Mouse (Mus musculus): Measurements from ENCODE around the gene Ngef.
"Not testable (repeated sequence)": the region's sequence is repeated elsewhere in the genome, so short reads cannot be mapped to it uniquely, and the experiment has no call there.

Gene Ngef

DNA sequence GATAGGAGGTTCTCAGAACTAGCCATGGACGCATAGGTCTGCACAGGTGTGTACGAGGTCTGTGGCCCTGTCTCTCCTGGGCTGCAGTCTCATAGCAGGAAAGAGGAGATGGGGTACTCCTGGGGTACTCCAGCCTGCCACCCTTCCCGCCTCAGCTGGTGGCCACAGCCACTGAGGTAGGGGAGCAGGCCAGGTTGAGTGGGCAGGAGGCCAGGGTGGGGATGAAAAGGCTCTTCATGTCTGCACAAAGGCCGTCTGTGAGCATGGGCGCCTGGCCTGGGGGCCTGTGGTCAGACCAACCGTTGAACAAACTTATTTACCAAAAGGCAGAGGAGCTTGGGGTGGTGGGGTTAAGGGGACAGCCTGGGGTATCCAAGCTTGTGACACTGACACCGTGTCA, 101.8 kb downstream of the Ngef start:
- DNase-seq, result no peak

DNA sequence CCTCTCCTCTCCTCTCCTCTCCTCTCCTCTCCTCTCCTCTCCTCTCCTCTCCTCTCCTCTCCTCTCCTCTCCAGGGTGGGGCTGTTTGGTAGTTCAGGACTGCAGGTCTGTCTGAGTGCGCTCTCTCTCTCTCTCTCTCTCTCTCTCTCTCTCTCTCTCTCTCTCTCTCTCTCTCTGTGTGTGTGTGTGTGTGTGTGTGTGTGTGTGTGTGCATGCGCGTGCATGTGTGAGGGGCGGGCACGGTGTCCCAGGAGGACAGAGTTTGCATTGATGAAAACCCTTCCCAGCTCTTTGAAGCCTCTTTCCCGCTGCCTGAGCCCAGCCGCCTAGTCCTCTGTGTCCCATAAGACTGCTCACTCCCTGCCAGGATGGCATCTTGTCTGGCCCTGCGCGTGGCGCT, 103.7 kb downstream of the Ngef start, which contains the start of gene Snorc:
Gene Snorc, plus strand, starts transcription at position 301 of the 400 bp plus-strand sequence.
- DNase-seq, result not testable (repeated sequence)

DNA sequence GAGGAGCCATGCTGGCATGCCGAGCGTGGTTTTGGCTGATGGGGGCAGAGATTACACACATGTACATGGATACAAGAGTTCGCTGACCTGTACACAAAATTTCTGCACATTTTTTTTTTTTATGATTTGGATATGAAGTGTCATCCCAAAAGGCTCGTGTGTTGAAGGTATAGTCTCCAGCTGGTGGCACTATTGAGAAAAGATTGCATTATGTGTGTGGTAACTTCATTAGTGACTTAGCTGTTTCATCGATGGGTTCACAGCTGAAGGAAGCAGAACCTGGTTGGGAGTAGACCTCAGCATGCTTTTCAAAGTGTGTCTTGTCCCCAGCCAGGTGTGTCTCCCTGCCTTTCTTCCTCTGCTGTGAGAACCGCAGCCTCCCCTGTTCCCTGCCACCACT, 105.3 kb downstream of the Ngef start:
- no peak for DNase-seq

DNA sequence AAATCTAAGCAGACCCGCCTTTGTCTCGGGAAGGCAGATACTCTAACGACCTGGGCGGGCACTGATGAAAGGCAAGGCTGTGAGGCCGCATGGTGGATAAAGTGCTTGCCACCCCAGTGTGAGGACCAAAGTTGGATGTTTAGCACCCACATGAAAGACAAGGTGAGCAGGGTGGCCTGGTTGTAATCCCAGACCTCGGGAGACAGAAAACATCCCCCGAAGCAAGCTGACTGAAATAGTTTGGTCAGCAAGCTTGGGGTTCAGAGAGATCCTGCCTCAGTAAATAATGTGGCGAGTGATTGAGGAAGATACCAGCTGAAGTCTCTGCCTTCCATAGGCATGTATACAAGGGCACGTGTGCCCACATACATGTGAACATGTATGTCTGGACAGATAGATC, 106.2 kb downstream of the Ngef start:
- DNase-seq, result no peak

DNA sequence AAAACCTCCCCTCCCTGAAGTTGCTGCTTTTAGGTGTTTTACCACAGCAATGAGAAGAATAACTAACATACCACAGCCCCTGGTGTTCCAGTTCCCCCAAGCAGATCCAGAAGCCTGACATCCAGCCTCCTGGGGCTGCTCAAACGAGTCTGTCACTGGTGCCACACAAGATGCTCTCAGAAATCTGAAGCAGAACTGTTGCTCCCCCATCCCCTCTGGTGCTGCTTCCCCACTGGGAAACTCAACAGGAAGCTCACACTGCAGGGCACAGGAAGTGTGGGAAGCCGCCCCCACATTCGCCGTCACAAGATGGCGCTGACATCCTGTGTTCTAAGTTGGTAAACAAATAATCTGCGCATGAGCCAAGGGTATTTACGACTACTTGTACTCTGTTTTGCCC, 113.8 kb downstream of the Ngef start:
- DNase-seq, result not testable (repeated sequence)

DNA sequence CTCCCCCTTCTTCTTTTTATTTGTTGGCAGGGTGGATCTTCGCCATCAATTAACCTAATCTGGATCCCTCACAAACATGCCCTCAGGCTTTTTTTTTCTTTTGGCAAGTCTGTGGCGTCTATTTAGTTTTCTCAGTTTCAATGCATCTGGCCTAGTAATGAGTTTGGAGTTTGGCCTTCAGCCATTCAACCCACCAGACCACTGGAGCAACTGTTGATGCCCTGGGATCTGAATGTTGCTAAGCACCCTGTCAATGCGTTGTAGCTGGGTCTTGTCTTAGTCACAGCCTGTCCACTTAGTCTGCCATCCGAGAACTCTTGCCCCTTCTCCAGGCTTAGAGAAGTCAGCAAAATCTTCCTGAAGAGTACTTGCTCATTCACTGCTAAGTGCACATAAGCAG, 115.6 kb downstream of the Ngef start:
- no peak for DNase-seq

DNA sequence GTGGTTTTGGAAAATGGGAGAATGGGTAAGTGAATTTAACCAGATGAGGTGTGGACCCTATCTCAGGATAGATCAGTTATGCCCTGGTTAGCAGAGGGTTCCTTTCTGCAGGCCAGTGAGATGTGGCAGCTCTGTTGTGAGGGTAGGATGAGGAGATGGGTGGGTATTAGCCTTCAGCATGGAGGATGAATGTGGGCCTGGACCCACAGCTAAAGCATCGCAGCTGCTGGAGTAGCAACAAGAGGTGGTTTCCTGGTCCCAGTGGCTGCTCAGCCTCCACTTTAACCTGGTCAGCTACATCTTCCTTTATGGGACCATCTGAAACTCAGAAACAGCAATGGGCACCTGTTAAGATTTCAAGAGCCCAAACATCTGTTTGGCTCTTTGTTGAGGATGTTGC, 117.2 kb downstream of the Ngef start:
- DNase-seq, result no peak

DNA sequence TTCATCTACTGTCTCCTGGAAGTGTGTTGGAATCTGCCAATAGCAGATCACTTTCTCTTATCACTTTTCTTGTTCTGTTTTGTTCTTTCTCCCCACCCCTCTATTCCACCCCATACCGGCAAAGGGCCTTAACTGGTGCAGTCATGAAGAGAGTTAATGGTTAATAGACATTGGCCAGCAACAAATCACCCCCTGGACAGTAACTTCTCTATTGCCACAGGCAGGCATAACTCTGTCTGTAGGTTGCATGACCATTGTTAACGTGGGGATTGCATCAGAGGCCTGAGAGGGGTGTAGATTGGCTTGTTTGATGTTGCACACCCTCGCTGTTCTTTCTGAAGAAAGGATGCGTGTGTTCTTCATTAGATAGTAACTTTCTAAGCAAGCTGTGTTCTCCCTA, 124.2 kb downstream of the Ngef start:
- DNase-seq, result no peak

DNA sequence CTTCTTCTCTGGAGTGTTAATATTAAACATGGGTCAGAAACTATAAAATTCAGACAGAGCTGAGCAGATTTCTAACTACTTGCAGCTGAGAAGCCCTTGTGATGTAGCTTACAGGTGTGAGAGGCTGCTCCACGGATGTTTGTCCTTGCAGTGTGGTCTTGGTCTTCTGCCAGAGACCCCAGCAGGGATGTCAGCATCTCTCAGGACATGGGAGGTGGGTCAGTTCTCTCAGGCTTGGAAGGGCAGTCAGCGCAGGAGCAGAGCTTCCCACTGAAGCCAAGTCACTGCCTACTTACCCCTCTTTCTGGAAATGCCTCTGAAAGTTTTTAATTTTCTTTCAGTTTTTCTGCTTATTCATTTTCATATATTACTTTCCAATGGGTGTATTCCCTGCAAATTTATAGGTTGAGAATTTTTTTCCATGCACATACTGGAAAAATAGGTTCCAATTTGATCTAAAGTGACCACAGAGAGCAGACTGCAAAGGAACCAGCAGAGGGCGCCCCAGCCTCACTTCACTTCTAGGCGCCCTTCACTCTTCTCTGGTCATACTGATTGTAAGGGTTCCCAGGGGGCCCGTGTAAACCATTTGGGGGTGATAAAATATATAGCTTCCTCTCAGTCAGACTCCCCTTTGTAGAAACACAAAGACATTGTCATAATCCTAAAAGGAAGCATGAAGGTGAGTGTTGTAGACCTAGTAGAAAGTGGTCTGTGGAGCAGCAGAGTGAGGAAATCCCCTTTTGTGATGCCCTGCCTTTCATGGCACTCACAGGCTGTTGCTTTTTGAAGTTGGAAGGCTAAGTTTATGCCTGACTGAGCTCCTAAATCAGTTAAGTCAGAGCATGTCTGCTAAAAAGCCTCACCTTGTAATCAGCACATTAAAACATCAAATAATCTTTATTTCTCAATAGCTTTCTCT, 126.2 kb downstream of the Ngef start:
- DNase-seq, result peak; percentile 49 to 50

DNA sequence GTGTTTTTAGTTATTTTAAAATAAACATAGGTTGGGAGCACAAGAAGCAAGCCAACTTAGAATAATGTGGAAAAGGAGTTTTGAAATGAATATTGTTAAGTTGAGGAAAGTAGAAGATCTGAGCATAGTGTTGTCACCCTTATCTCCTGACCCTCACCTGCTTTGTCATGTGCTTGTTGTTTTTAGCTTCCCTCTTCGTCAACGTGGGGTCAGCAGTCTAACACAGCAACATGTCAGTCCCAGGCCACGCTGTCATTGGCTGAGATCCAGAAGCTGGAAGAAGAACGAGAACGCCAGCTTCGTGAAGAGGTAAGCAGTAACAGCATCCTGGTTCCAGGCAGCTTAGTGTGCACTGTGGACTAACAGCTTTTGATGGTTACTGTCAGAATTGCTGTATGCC, 137.1 kb downstream of the Ngef start:
- DNase-seq, result no peak

DNA sequence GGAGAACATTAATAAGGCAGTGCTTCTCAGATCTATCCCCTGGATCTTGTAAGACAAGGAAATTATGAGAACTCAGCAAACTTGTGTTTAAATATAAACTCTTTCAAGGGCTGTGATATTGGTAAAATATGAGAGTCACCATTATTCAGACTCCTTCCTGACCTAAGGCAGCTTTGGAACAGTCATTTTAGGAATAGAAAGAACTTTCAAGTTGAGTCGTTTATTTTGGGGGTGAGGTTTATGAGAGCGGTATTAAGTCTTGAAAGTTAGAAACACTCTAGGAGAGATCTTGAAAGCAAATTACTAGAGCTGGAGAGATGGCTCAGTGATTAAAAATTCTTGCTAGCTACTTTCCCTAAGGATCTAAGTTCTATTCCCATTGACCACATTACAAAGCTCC, 138.5 kb downstream of the Ngef start:
- DNase-seq, result no peak
